Mouse (Mus musculus): ENCODE measurements at regions not wholly inside any gene's neighbourhood (a gene's known extent, or its start where the extent isn't known, plus 50 kb on each side); places are given as distances from the start of the nearest gene placed in this dataset.

GRCm38 (mm10) chr16:31580779-31581178, 82.5 kb upstream of the Dlg1 start:
- TF ChIP-seq CTCF (IDR thresholded peaks at IDR 0.05) (no peak), POLR2A (IDR thresholded peaks at IDR 0.05; ENCODE audit: insufficient read depth, low read depth, low read length) (no peak)

Measured in heart, adult 2 months (tissue).